Mouse (Mus musculus): ENCODE results near the gene Tcte2. TPM values are rescaled to one million over a fixed set of nuclear protein-coding genes. Genes with fewer than 3 reads are reported as not detected.

Tcte2 gene
- polyA plus RNA-seq, 1 experiment = 1.5 TPM

DNA sequence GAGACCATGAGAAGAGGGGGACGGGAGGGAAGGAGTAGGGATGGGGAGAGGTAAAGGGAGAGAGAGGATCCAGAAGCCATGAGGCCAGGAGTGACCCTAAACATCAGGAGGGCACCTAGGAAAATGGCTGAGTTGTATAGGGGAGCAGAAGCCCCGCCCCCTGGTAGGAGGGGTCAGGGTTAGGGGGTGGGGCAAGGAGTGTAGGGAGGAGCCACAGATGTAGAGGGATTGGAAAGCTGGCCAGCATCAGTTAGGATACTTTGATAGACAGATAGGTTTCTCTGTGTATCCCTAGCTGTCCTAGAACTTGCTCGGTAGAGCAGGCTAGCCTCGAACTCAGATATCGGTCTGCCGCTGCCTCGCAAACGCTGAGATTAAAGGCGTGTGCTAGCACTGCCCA, 13.9 kb downstream of the Tcte2 start:
- DNase-seq (ENCODE audit: low read depth, low spot score) = no peak
- WGBS = 87% methylated on average over 9 of the region's 9 CpGs

DNA sequence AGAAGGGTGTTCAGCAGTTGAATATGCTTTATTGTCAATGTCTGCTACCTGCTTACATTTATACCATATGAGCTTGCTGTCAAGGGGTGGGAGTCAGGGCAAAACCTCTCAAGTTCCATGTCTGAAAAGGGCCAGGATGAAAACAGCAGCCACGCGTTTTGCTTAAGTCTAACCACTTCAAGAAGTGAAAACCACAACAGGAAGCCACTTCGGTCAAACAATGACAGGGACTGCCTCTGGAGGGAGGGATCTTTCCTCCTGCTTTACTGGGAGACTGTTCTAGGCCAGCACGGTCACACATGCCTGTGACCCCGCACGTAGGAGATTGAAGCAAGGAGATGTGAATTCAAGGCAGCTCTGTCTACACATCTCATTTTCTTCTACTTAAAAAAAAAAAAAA, 15.3 kb downstream of the Tcte2 start:
- no peak for DNase-seq (ENCODE audit: low read depth, low spot score)
- whole genome bisulfite sequencing = 65% methylated on average over 6 of the region's 6 CpGs

DNA sequence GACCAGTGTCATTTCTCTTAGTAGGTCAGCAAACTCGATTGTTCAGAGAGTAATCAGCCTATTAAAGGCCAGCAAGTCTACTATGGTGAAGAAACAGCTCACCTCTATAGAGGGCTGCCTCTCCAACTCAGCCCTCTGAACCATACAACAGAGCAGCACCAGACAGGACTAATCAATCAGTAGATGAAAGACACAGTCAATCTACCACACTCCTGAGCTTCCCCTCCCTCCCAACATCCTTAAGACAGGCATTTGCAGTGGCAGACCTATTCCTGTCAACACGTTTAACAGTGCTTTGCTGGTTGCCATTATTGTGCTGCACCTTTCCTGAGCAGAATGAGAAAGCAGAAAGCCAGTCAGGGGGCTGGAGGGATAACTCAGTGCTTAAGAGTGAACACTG, 16.3 kb downstream of the Tcte2 start:
- DNase-seq (ENCODE audit: low read depth, low spot score) = no peak
- 41% methylated on average over 2 of the region's 2 CpGs for WGBS

DNA sequence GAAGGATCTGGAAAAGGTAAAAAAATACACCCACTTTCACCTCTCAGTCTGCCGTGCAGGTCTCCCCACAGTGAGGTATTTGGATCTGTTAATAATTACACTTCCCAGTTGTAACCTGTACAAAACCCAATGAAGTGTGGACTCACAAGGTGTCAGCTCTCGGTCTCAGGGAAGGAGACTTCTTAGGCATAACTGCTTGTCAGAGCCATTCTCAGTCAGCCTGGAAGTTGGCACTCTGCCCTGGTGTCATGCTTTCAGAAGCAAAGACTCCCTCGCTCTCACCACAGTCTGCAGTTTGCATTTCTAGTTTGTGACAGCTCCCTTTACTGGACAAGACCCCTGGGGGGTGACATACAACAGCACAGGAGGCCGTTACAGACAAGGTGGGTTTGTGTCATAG, 16.8 kb downstream of the Tcte2 start:
- DNase-seq (ENCODE audit: low read depth, low spot score) = no peak
- WGBS = 32% methylated on average over 4 of the region's 4 CpGs

DNA sequence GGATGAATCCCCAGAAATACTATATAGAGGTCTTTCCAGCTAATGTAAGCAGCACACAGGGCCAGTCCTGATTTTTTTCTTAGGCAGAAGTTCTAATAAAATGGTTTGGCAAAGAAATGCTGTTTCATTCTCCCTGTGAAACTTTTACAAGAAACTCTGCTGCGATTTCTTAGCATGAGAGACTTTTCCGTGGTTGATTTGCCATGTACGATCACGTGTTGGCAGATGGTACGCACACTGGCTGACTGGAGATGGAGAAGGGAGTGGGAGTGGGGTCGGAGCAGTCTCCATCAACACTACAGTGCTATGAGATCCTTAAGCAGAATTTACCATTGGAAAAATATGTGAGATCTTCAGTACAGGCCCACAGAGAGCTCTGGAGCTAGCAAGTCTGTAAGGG, 17.4 kb downstream of the Tcte2 start:
- 44% methylated on average over 6 of the region's 6 CpGs for WGBS

DNA sequence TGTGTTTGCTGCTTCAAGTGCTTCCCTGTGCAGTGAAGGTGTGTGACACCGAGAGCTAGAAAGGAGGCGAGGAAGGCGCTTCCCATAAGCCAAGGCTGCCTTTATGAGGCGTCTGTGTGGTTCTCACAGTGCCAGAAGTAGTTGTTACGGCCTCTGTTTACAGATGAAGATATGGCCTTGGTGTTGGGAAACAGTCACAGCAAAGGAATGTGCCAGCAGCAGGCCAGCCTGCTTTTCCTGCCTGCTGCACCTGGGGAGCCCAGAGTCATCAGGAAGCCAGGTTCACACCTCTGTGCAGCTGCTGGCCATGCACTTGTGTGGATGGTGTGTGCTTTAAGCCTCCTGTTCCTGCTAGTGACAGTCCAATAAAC, 17.9 kb downstream of the Tcte2 start:
- peak; percentile 74 for DNase-seq (ENCODE audit: low read depth, low spot score)
- 17% methylated on average over 5 of the region's 5 CpGs for WGBS

More for the DNA sequence above, 17.4 kb downstream of the Tcte2 start:
- DNase-seq (ENCODE audit: low read depth, low spot score) = no peak

DNA sequence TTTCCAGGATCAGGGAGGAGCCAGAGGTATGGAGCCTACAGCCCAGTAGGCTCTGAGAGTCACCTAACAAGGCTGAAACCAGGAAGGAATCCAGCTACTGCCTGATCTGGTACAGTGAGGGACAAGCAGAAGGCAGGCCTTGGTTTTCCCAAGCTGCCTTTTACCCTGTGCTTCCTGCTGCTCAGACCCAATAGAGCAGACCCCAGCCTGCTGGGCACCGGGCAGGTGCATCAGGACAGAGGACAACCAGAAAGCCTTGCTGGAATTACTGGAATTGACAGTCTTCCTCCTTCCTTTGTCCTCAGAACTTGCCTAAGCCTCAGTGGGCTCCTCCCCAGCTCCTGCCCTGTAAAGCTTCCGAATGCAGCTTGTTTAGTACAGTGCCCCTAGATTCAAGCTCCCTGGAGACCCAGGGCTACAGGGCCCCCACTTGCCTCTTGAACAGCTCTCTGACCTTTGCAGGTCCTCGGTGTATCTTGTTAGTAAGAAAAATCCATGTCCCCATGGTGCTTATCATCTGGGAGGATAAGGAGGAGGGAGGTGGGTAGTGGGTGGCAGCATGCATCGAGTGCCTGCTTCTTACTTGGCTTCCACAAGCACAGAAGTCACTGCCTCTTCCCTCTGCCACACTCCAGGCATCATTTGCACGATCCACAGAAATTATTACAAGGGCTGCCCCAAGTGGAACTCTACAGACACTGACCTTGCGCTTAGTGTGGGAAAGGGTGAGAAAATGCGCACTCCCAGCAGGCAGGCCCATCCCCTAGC, 18.5 kb downstream of the Tcte2 start:
- DNase-seq (ENCODE audit: low read depth, low spot score) = no peak
- 27% methylated on average over 7 of the region's 7 CpGs for WGBS

DNA sequence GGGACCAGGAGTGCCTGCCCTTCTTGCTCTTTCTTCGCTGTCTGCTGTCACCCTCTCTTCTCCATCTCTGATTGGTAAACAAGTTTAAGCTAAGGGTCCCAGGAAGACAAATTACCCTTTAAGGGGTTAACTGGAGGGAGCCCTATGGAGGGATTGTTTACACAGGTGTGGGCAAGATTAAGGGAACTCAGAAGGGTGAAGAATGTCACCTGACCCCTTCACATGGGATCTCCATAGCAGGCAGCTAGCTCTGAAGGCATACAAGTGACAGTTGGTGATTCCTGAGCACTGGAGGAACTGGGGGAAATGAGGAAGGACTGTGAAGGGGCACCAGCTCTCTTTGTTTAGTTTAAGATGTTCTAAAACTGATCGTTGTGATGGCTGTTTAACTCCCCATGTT, 19.3 kb downstream of the Tcte2 start:
- DNase-seq (ENCODE audit: low read depth, low spot score) = no peak
- 48% methylated on average over 2 of the region's 2 CpGs for WGBS

DNA sequence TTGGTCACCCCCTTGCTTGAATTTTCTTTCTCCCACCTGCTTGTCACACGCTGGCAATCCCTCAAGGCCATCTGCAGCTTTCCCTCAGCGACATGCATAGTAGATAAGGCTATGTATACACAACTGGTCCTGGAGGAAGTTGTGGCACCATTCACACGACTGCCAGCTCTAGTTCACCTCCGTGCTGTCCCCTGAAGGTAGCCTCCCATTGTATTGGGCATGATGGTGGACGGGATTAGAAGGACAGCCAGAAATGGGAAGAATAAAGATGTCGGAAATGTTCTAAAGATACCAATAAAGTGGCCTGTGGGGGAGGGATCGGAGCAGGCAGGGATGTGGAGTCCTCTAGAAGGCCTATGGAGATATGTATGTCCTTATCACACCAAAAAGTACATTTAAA, 20.0 kb downstream of the Tcte2 start:
- WGBS = 66% methylated on average over 7 of the region's 7 CpGs
- no peak for DNase-seq (ENCODE audit: low read depth, low spot score)

DNA sequence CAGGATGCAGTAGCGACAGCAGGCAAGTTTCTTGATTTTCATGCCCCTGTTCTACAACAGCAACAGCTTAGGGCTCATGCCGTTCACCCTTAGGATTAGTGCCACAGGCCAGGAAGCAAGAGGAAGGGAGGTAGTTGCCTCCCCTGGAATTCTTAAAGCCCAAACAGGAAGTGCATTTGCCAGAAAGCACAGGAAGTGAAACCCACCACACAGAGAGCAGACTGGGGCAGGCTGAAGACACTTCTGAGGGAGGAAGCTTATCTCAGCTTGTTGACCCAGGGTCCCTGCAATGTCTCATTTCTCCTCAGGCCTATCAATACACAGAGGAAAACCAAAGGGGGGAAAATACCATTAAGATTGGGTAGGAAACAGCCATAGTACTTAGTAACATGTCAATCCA, 20.8 kb downstream of the Tcte2 start:
- DNase-seq (ENCODE audit: low read depth, low spot score) = no peak
- 17% methylated on average over 2 of the region's 2 CpGs for WGBS

DNA sequence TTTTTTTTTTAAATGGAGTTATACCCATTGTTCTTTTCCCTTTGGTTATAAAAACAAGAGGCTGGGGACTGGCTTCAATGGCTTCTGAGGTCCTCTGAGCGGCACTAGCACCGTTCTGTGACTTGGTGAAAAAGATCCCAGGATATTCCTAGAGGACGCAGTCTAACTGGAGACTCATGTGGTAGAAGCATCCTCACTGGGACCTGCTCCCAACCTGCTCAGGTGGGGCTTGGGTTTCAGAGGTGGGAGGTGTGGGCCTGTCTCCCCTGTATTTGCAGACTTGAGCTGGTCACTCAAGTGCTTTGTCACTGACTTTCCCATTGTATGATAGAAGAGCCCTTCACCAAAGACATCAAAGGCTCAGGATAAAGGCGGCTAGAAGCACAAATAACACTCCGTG, 21.6 kb downstream of the Tcte2 start:
- DNase-seq (ENCODE audit: low read depth, low spot score) = no peak
- 87% methylated on average over 5 of the region's 5 CpGs for WGBS

DNA sequence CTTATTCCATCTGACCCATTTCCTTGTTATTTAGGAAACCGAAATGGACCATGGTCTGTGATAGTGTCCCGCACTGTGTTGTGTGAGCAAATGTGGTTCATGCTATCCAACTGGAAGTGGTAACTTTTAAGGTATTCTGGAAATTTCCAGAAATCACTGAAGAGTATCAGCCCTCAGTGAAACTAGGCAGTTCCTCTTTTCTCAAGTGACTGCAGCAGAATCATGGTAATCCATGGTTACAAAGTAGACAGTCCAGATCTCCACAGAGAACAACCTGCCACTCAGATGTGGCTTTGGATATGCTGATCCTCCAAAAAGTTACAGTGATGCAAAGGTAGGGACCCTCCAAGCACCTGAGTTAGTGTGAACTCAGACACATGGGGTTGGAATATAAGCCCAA, 22.7 kb downstream of the Tcte2 start:
- 93% methylated on average over 2 of the region's 2 CpGs for WGBS

DNA sequence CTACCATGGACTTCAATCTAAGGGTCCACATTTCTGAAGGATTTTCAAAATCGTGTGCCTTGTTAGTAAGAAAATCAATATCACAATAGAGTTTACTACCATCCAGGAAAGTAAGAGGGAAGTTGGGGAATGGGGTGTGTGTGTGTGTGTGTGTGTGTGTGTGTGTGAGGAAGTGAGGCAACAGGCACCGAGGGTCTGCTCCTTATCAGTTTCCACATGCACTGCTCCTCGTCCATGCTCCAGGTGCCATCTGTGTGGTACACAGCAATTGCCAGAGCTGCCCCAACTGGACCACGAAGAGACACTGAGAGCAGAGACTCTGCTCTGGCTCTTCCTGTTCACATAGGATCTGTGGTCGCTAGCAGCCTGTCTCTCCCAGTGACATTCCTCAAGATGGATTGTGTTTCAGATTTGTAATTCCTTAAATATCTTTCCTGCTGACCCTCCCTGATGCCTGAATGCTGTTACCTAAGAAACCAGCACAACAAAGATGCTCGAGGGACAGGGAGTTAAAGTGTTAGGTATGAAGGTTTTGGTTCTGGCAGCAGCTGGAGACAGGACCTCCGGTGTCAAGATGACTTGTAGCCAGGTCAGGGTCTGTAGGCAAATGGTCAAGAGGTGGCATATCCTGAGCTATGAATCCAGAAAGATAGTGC, 23.4 kb downstream of the Tcte2 start:
- DNase-seq (ENCODE audit: low read depth, low spot score) = no peak
- 60% methylated on average over 7 of the region's 7 CpGs for WGBS

More for the DNA sequence above, 22.7 kb downstream of the Tcte2 start:
- DNase-seq (ENCODE audit: low read depth, low spot score) = no peak

DNA sequence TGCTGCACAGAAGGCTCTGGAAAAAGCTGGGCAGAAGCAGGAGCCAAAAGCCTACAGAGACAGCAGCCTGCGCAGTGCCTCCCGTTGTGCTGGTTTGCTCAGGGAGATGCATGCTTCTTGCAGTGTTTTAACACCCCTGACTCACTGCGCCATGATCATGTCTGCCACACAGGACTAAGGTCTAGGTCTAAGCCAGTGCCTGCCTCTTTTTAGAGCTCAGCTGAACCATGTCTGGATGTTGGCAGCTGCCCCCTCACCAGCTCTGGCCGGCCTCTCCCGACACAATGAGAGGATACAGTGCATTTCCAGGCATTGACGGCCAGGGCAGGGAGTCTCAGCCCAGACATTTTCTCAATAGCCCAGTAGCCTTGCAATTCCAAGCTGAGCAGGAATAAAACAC, 24.3 kb downstream of the Tcte2 start:
- 74% methylated on average over 6 of the region's 6 CpGs for WGBS
- DNase-seq (ENCODE audit: low read depth, low spot score) = no peak

DNA sequence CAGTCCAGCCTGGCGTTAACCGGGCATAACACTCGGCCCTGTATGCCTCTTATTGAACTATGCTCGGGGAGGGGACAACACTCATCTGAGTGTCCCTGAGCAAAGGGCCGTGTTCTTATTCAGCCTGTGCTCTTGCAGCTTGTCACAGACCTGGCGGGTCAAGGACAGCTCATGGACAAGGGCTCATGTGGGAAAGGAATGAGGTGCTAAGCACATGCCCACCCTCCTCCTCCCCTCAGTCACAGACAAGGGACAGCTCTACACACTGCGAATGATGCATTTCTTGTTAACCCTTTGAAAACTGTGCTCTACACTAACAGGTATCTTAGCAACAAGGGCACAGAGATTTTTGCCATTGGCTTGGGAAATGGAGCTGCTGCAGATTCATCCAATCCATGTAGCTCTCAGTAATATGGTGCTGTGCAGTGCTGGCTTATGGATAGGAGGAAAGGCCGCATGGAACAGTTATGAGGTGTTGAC, 25.8 kb downstream of the Tcte2 start:
- WGBS = 71% methylated on average over 8 of the region's 8 CpGs
- no peak for DNase-seq (ENCODE audit: low read depth, low spot score)

DNA sequence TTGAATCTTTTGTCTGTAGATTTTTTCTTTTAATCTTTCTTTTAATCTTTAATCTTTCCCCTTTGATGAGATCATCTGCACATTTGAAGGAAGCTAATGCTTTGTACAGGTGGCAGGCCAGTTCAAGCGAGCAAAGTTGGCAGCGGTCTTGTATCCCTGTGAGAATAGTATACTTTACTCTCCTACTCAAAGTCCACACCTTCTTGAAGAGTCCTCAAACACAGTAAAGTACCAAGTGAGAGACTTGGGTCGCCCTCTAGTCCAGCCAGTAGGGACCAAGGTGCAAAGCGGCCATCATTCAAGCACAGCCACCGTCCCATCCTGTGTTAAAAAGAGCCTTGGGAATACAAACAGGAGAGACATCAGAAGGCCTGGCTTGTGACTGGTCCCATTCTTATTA, 26.6 kb downstream of the Tcte2 start:
- 53% methylated on average over 5 of the region's 5 CpGs for WGBS
- no peak for DNase-seq (ENCODE audit: low read depth, low spot score)

DNA sequence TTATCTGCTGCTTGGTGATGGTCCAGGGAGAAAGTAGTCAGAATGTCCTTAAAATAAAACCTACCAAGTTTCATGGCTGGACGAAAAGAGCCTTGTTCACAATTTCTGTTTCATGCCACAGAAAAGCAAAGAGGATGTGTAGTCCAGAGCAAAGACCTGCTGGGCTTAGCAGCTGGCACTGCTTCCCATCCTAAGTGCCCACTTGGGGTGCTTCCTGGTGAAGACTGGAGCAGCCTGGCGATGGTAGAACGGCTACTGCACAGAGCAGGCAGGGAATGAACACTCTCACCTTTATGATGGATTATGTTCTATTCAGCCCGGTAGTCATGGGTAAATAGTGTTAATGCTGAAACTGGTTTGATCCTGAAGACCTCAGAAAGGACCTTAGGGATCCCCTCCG, 27.7 kb downstream of the Tcte2 start:
- DNase-seq (ENCODE audit: low read depth, low spot score) = no peak
- WGBS = 85% methylated on average over 5 of the region's 5 CpGs

DNA sequence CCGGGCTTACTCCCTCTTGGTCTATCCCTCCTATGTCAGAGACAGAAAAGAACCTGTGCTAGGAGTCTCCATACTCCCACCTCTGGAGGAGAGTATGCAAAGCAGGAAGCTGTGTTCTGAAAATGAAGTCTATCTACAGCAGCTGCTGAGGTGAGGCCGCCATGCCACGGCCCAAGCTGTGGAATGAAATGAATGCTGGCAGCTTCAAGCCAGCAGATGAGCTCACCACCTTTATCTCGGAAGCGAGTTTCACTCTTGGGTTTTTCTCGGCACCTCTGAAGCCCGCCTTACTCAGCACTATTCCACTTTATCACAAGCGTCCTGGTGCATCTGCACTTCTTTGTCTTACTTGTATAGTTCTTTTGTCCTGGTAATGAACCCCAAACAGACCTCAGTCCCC, 28.9 kb downstream of the Tcte2 start:
- no peak for DNase-seq (ENCODE audit: low read depth, low spot score)
- WGBS = 38% methylated on average over 8 of the region's 8 CpGs

DNA sequence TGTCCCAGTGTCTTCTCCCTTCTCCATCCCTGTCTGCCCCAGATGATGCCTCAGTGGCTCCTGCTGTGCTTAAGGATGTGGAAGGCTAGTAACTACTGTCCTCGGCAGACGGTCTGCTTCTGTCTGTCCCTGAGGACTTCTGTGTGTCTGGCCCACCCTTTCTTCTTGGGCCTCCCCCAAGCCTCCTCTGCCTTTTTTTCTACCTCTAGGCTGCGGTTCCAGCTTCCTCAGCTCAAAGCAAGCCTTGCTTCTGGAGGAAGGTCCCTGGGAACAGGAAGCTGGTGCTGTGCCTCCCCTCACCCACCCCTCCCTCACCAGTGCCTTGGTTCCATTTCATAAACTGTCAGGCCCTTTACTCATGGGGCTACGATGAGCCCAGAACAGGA, 29.9 kb downstream of the Tcte2 start:
- 84% methylated on average over 4 of the region's 4 CpGs for WGBS
- DNase-seq (ENCODE audit: low read depth, low spot score) = no peak

DNA sequence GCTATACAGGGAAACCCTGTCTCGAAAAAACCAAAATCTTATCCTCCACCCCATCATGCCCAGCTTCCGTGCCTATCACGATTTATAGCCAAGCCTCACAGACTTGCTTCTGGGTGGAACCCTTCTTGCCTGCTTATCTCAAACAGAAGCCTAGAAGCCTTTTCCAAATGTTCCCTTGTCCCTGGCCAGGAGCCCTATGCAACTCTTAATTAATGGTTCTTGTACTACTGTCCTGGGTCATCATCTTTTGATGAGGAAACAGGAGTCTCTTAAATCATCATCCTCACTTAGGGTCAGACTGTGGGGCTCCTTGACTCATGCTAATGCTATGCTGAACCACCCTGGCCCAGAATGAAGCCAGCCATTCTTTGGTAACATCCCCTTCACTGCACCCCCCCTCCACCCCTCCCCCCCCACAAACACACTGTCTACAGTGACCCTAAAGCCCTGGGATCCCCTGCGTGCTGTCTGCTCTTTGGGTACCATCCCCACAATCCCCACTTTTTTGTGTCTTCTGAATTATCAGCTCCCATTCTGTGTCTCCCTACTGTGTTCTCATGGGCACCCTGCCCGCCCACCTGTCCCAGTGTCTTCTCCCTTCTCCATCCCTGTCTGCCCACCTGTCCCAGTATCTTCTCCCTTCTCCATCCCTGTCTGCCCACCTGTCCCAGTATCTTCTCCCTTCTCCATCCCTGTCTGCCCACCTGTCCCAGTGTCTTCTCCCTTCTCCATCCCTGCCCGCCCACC, 30.5 kb downstream of the Tcte2 start:
- DNase-seq (ENCODE audit: low read depth, low spot score) = no peak
- 90% methylated on average over 6 of the region's 6 CpGs for WGBS

DNA sequence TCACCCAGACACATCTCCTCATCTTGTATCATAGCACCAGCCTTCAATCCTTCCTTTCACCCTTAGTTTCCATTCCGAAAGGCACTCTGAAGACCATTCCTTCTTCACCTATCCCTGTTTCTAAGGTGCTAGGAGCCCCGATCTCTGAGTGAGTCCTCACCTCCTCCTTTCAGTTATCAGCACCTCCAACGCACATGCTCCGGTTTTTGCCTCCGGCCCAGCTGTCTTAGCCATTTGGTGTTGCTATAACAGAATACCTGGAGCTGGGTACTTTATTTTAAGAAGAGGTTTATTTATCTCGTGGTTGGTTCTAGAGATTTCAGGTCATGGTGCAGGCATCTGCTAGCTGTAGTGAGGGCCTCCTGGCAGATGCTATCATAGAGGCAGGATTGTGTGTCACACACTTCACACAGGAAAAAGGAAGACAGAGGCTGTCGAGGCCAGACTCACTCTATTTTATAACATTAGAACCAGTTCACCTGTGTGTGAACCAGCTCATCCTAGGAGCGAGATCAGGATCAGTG, 34.7 kb downstream of the Tcte2 start:
- 91% methylated on average over 8 of the region's 8 CpGs for WGBS
- no peak for DNase-seq (ENCODE audit: low read depth, low spot score)

Data from large intestine, adult 2 months (tissue).